Mouse (Mus musculus) hindbrain, embryonic 14.5 days (tissue): ENCODE measurements around the gene Chst10. TPM values are rescaled to one million over a fixed set of nuclear protein-coding genes. Genes with fewer than 3 reads are reported as not detected.

Experiments used
- ATAC-seq: fragments of 200-750 bp; cut with Nextera tagmentation; 2 replicates; pipeline ENCODE4 v1.8.0; 2017; ENCODE audit warnings: moderate number of reproducible peaks, mild to moderate bottlenecking, moderate TSS enrichment, moderate library complexity; ENCODE audit not compliant: low FRiP score
- DNase-seq: peaks from one replicate; pipeline ENCODE4 v3.0.0-alpha.2; 2015; ENCODE audit warnings: low spot score
- H3K27ac ChIP-seq: fragments of 300-500 bp; sonication (generic); 2 replicates; pipeline ENCODE4 v1.5.1; 2014; ENCODE audit warnings: mild to moderate bottlenecking, moderate library complexity
- H3K27me3 ChIP-seq: fragments of 300-500 bp; sonication (generic); 2 replicates; pipeline ENCODE4 v1.6.1; 2014; ENCODE audit warnings: mild to moderate bottlenecking, low read length, mixed read lengths; ENCODE audit not compliant: control insufficient read depth, insufficient read depth
- H3K36me3 ChIP-seq: fragments of 300-500 bp; sonication (generic); replicated peaks from 2 replicates; pipeline ENCODE4 v1.6.1; 2014; ENCODE audit not compliant: control insufficient read depth, insufficient read depth
- H3K4me1 ChIP-seq: fragments of 300-500 bp; sonication (generic); replicated peaks from 2 replicates; pipeline ENCODE4 v1.6.1; 2014; ENCODE audit warnings: antibody characterized with exemption, low read length, mixed read lengths; ENCODE audit not compliant: control insufficient read depth, insufficient read depth
- H3K4me2 ChIP-seq: fragments of 300-500 bp; sonication (generic); replicated peaks from 2 replicates; pipeline ENCODE4 v1.6.1; 2014; ENCODE audit warnings: mild to moderate bottlenecking, moderate library complexity
- H3K4me3 ChIP-seq: fragments of 300-500 bp; sonication (generic); replicated peaks from 2 replicates; pipeline ENCODE4 v1.5.1; 2014; ENCODE audit warnings: mild to moderate bottlenecking, low read length
- H3K9ac ChIP-seq: fragments of 300-500 bp; sonication (generic); 2 replicates; pipeline ENCODE4 v1.6.1; 2014
- H3K9me3 ChIP-seq: fragments of 300-500 bp; sonication (generic); 2 replicates; pipeline ENCODE4 v1.6.1; 2016; ENCODE audit warnings: low read length; ENCODE audit not compliant: control insufficient read depth
- WGBS: fragments of 180-500 bp; shearing (Covaris S2); extraction: QIAGEN DNeasy Blood & Tissue Kit; methylation state at CpG from one replicate; pipeline ENCODE4 v1.1.7; 2014; 5-methylcytosine and 5-hydroxymethylcytosine counted together
- polyA plus RNA-seq: library from polyadenylated mRNA; unstranded; fragments of >200 nt; fragmentation: Nextera tagmentation; extraction: Ambion mirVana; gene quantifications from 2 replicates; pipeline ENCODE4 v1.2.1, GENCODE M21; 2014

Chst10 gene
- polyA plus RNA-seq, 1 experiment from 2014 or later = 63.1 TPM

DNA sequence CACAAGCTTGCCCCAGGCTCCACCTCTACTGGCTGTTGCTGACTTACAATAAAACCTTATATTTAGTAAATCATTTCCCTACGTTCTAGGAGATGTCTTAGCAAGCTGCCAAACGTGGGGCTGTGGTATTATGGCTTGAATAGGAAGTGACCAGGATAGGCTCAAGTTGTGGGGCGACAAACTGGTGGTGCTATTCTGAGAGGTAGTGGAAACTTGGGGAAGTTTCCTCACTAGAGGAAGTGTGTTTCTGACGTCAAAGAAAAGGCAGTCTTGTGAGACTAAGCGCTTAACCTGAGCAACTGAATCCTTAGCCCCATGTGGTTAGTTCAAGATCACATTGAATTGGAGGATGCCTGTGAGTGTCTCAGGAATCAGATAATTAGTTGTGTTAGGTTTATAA lies 4.6 kb upstream of the Chst10 start:
- Histone ChIP-seq H3K36me3 (no peaks in the 10 kb centered on the region), H3K4me1 (peaks cover 5% of the 10 kb centered on the region), H3K9me3 (no peaks in the 10 kb centered on the region), H3K4me2 (no peak overlapping the region), H3K27ac (no peak overlapping the region), H3K4me3 (no peak overlapping the region), H3K27me3 (no peaks in the 10 kb centered on the region), H3K9ac (no peak overlapping the region)
- no peak for DNase-seq
- WGBS = 77% methylated on average over 5 of the region's 5 CpGs
- no peak for ATAC-seq

DNA sequence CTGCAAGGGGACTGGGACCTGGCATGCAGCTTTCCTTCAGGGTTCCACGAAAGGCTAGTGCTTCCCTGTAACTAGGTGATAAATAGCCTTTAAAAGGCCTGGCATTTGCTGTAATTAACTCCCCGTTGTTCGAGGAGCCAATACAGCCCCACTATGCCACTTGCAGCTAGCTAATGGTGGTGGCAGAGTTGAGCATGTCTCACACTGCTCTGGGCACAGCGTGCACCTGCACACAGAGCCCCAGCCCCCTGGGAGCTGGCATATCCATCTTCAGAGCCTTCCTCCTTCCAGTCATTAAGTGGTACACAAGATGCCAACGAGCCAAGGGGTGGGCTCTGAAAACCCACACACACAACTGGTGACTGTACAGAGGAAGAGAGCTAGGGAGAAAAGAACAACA lies 4.9 kb downstream of the Chst10 start:
- no peak overlapping the region for H3K4me2 ChIP-seq
- peaks cover 34% of the 10 kb centered on the region for H3K4me1 ChIP-seq
- no peaks in the 10 kb centered on the region for H3K27me3 ChIP-seq
- peaks cover 51% of the 10 kb centered on the region for H3K36me3 ChIP-seq
- DNase-seq = peak; percentile 27
- H3K27ac ChIP-seq = peak overlapping the region; percentile 51
- WGBS = 31% methylated on average over 5 of the region's 5 CpGs
- H3K9me3 ChIP-seq = no peaks in the 10 kb centered on the region
- H3K9ac ChIP-seq = no peak overlapping the region
- peak; percentile 31; the same call in 1 of the 2 replicates for ATAC-seq
- no peak overlapping the region for H3K4me3 ChIP-seq

DNA sequence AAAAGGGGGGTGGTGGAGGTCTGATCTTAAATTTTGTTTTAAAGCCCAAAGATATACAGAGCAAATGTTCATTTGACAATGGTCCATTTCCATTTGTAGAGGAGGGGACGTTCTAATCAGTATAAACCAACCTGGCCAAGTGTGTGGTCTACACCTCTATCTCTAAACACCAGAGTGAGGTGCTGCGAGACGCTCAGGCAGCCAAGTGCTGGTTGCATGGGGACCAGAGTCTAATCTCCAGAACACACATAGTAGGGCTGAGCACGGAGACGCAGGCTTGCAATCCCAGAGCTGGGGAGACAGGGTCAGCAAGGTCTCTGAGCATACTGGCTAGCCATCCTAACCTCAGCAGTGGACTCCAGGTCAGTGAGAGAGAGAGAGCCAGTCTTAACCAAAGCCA lies 6.5 kb downstream of the Chst10 start:
- Histone ChIP-seq H3K9ac (no peak overlapping the region), H3K4me2 (no peak overlapping the region), H3K27me3 (no peaks in the 10 kb centered on the region), H3K4me1 (peaks cover 28% of the 10 kb centered on the region), H3K27ac (no peak overlapping the region), H3K36me3 (peaks cover 51% of the 10 kb centered on the region), H3K4me3 (no peak overlapping the region), H3K9me3 (no peaks in the 10 kb centered on the region)
- ATAC-seq (no peak), DNase-seq (no peak)
- WGBS = 92% methylated on average over 5 of the region's 5 CpGs

DNA sequence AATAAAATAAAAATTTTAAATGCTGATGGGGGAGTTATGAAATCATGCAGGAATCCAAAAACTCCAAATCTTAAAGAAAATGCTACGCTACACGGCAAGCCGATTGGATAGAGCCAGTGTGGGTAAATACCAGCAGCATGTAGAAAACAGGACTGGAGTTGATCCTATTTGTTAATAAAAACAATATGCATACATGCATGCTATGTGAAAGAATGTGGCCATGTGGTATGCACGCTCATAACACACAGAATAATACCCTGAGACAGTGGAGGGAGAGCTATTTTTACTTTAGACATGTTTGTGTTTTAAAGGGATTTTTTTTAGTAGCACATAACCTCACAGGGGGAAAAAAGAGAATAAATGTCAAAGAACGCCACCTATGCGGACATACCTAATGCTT lies 9.2 kb downstream of the Chst10 start:
- H3K4me2 ChIP-seq = no peak overlapping the region
- H3K4me1 ChIP-seq = peaks cover 9% of the 10 kb centered on the region; the same call in 1 of the 2 replicates
- no peak for DNase-seq
- no peak overlapping the region for H3K9ac ChIP-seq
- H3K9me3 ChIP-seq = no peaks in the 10 kb centered on the region
- no peak for ATAC-seq
- 95% methylated on average over 6 of the region's 6 CpGs for WGBS
- H3K27me3 ChIP-seq = no peaks in the 10 kb centered on the region
- H3K27ac ChIP-seq = no peak overlapping the region
- H3K4me3 ChIP-seq = no peak overlapping the region
- H3K36me3 ChIP-seq = peaks cover 49% of the 10 kb centered on the region

DNA sequence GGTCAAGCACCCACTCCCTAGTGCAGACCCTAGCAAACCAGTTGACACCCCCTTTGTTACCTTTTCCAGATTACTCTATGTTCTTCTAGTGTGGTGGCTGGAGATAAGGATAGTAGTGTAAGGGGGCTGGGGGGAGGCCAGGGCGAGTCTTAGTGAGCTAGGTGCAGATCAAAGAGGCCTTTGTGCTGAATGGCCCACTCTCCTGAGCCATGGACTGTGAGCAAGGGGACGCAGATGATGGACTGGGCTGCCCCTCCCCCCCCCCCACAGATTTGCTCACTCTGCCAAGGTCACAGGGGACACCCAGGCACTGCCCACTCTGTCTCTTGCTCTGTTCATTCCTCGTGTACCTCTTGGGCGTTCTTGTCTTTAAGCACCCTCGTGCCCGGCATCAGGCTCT lies 10.9 kb downstream of the Chst10 start:
- Histone ChIP-seq H3K4me1 (no peaks in the 10 kb centered on the region), H3K9ac (no peak overlapping the region), H3K4me3 (no peak overlapping the region), H3K9me3 (no peaks in the 10 kb centered on the region), H3K4me2 (no peak overlapping the region), H3K36me3 (peaks cover 64% of the 10 kb centered on the region), H3K27me3 (no peaks in the 10 kb centered on the region), H3K27ac (no peak overlapping the region)
- 56% methylated on average over 6 of the region's 6 CpGs for WGBS
- ATAC-seq (no peak), DNase-seq (no peak)

DNA sequence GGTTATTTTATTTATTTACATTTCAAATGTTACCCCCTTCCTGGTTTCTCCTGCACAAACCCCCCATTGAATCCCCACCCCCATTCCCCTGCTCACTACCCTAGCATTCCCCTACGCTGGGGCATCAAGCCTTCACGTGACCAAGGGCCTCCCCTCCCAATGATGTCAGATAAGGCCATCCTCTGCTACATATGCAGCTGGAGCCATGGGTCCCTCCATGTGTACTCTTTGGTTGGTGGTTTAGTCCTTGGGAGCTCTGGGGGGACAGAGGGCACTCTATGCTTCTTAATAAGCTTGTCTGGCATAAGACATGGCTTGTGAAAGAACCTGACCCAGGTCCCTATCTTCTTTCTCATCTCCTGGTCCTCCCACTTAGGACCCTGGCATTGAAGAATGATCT lies 11.4 kb downstream of the Chst10 start:
- Histone ChIP-seq H3K9me3 (no peaks in the 10 kb centered on the region), H3K27me3 (no peaks in the 10 kb centered on the region), H3K4me3 (no peak overlapping the region), H3K36me3 (peaks cover 60% of the 10 kb centered on the region), H3K4me2 (no peak overlapping the region), H3K9ac (no peak overlapping the region), H3K27ac (no peak overlapping the region), H3K4me1 (no peaks in the 10 kb centered on the region)
- DNase-seq = no peak
- ATAC-seq = no peak
- WGBS = 96% methylated on average over 2 of the region's 2 CpGs

DNA sequence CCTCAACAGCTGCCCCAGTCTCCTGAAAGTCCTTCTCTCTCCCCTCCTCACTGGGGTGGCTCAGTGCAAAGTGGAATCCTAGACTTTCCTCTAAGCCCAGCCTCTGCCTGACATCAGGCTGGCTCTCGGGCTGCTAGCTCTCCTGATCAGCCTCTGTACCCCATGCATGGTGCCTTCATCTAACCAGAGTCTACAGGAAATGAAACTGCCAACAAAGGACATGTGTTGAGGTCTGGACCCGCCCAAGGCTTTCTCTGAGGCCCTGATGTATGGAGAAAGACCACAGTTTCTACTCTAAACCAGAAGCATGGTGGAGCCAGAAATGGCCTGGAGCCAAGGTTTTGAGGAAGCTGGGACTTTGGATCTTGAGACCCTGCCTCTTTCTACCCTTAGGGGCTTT lies 12.0 kb downstream of the Chst10 start:
- H3K4me2 ChIP-seq = no peak overlapping the region
- ATAC-seq (no peak), DNase-seq (no peak)
- H3K36me3 ChIP-seq = peaks cover 56% of the 10 kb centered on the region
- WGBS = 87% methylated on average over 2 of the region's 2 CpGs
- no peak overlapping the region for H3K9ac ChIP-seq
- H3K27me3 ChIP-seq = no peaks in the 10 kb centered on the region
- no peaks in the 10 kb centered on the region for H3K4me1 ChIP-seq
- no peak overlapping the region for H3K4me3 ChIP-seq
- no peaks in the 10 kb centered on the region for H3K9me3 ChIP-seq
- H3K27ac ChIP-seq = no peak overlapping the region

DNA sequence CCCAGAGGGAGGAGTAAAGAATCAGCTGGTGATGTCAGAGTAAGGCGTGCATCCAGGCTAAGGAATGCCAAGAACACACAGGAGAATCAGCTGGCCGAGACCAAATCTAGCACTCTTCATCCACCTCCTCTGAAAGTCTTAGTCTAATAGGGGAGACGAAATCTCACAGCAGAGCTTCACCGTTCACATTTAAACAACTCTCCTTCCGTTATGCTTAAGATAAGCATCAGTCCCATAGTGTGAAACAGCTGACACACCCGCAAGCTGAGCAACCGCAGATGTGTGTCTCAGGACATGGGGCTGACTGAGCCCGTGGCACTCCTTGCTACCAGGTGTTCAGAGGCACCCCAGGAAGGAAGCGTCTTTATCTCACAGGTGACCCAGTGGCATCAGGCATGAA lies 14.2 kb downstream of the Chst10 start:
- Histone ChIP-seq H3K27me3 (no peaks in the 10 kb centered on the region), H3K9me3 (no peaks in the 10 kb centered on the region), H3K9ac (no peak overlapping the region), H3K4me1 (no peaks in the 10 kb centered on the region), H3K27ac (no peak overlapping the region), H3K4me3 (no peak overlapping the region), H3K36me3 (peaks cover 39% of the 10 kb centered on the region), H3K4me2 (no peak overlapping the region)
- DNase-seq = no peak
- WGBS = 88% methylated on average over 9 of the region's 9 CpGs
- no peak for ATAC-seq

DNA sequence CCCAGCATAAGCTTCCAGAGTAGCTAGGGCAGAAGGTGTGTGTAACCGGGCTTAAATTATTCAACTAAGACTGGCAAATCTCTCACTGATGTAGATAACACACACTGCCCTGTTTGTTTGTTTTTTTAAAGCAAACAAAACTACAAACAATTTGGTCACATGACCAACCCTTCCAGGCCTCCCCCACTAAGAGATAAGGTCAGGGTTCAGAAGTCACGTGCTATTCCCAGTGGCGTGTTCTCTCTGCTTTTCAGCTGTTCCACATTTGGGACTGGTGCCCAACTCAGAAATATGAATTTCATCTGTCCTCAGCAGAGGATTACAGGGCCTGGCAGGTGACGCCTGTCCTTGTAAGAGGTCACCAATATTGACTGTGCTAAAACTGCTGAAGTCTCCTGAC lies 15.2 kb downstream of the Chst10 start:
- no peak for DNase-seq
- Histone ChIP-seq H3K36me3 (peaks cover 39% of the 10 kb centered on the region), H3K4me2 (no peak overlapping the region), H3K4me3 (no peak overlapping the region), H3K27me3 (no peaks in the 10 kb centered on the region), H3K4me1 (no peaks in the 10 kb centered on the region), H3K9ac (no peak overlapping the region), H3K9me3 (no peaks in the 10 kb centered on the region), H3K27ac (no peak overlapping the region)
- WGBS = 89% methylated on average over 4 of the region's 4 CpGs
- ATAC-seq = no peak

DNA sequence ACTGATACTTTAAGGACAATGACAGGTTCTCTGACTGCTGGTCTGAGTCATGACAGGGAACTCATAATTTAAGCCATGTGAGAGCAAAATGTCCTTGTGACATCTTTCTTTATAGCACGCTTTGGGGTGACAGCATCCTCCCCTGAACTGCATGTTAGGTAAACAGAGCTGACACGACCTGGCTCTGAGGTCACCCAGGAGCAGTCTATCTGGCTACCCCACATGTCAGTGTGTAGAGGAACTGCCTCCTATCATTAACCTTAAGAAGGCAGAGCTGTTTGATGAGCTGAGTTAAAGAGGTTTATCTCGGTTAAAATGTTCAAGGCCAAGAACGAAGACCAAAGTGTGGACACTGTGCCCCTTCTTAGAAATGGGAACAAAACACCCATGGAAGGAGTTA lies 16.6 kb downstream of the Chst10 start:
- no peak overlapping the region for H3K4me2 ChIP-seq
- peaks cover 39% of the 10 kb centered on the region for H3K36me3 ChIP-seq
- WGBS = 83% methylated on average over 4 of the region's 4 CpGs
- H3K27me3 ChIP-seq = no peaks in the 10 kb centered on the region
- no peaks in the 10 kb centered on the region for H3K9me3 ChIP-seq
- H3K4me1 ChIP-seq = no peaks in the 10 kb centered on the region
- no peak overlapping the region for H3K4me3 ChIP-seq
- ATAC-seq (no peak), DNase-seq (no peak)
- H3K9ac ChIP-seq = no peak overlapping the region
- no peak overlapping the region for H3K27ac ChIP-seq
